Mouse (Mus musculus) retina, adult 2 months (tissue): Measurements from ENCODE around the gene Iqgap2.

Experiments used
- DNase-seq: peaks from one replicate; pipeline ENCODE4 v3.0.0-alpha.2; 2012; ENCODE audit warnings: low read depth, low spot score

Iqgap2 gene

GRCm38 (mm10) chr13:95653696-95654095 lies 238.0 kb downstream of the Iqgap2 start:
- no peak for DNase-seq

- DNase-seq, result no peak
Measured at GRCm38 (mm10) chr13:95651870-95652668, 239.7 kb downstream of the Iqgap2 start.

DNA sequence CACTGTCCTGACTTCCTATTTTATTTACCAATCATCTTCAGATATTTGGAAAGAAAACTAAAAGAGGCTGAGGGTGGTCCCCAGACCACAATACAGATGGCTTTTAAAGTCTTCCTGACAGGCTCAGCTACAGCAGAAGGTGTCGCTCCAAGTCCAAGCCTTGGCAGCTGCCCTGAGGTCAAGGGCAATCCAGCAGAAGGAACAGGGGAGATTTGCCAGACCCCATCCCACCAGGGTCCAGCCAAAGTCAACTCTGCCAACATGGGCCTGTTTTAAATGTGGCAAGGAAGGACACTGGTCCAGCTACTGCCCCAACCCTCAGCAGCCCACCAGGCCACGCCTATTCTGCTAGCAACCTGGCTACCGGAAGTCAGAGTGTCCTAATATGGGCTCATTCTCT lies 241.8 kb downstream of the Iqgap2 start:
- DNase-seq, result no peak

DNA sequence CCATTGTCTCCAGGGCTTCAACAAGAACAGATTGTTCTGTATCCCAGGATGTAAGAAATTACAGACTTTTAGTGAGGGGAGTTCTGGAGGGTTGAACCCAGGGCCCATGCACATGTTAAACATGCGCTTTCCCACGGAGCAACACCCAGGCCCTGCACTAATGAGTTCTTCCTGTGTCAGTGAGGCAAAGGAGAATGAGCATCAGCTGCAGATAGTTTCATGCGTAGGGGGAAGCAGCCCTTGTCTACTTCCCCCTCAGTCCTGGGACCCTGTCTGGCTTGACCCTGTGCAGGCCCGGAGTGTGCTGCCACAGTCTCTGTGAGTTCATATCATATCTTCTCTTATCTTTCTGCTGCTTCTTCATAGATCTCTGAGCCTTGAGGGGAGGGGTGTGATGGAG lies 244.5 kb downstream of the Iqgap2 start:
- no peak for DNase-seq

- no peak for DNase-seq
Measured at GRCm38 (mm10) chr13:95646687-95647111, 245.0 kb downstream of the Iqgap2 start.

GRCm38 (mm10) chr13:95643740-95644139 lies 248.0 kb downstream of the Iqgap2 start:
- no peak for DNase-seq

- no peak for DNase-seq
Measured at GRCm38 (mm10) chr13:95641061-95641986, 250.4 kb downstream of the Iqgap2 start.

DNA sequence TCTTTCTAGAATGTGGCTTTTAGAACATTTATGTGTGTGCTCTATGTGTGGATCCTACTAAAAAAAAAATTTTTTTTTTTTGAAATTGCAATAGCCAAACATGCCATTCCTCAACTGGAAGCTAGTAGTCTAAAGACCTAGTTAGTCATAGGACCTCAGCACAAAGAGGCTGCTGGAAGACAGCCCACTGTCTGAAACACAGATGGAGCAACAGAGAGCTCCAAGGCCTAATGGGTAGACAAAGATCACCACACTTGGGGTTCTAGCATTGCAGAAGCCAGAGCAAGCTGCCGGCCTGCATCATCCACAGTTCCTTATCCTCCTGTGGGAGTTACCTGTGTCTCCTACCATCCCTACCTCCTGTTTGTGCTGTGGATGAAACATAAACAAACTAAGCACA lies 251.3 kb downstream of the Iqgap2 start:
- DNase-seq, result no peak

DNA sequence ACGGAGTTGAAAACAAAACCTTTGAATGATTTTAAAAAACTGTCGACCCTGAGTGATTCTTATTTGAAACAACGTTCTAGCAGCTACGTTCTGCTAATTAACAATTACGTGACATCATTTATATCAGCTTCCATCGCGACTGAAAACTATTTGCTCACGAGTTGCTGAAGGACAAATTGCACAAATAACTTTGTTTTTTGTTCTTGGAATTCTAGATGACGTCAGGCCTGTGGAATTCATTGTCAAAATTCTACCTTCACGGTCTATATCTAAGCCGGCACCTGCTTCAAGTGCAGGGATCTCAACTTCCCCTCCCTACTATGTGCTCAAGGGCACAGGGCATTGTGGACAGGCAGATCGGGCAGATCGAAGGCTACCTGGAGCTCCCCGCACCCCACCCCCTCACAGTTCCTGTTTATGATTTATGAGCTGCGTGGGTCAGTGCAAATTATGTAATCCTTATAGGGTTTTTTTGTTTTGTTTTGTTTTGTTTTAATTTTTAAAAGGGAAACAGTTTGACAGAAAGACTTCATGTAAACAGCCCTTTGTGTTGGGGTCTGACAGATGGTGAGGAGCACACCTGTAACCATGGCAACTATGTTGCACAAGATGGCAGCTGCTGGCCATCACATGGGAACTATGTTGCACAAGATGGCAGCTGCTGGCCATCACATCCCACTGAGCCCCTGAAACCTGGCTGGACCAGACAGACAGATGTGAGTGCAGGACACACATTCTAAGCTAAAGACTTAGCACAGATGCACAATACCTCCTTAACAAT lies 252.2 kb downstream of the Iqgap2 start:
- DNase-seq, result no peak

GRCm38 (mm10) chr13:95638894-95639293 lies 252.8 kb downstream of the Iqgap2 start:
- no peak for DNase-seq

- DNase-seq, result no peak
Measured at GRCm38 (mm10) chr13:95637737-95638136, 254.0 kb downstream of the Iqgap2 start.

DNA sequence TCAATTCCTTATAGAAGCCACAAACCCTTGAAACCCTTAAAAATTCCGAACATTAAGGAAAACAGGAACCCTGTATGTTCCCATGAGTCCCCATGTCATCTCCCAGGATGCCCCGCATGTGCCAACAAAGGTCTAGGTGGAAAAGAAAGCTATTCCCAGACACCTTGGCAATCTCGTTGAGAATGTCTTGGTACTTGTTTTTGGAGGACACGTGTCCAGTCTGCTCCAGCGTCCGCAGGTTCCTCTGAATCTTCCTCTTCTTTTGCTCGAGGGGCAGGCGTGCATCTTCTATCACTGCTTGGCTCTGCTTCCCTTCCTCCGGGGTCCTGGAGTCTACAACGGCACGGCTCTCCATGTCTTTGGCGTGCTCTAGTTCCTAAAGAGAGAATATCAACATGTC lies 256.4 kb downstream of the Iqgap2 start:
- DNase-seq, result no peak

DNA sequence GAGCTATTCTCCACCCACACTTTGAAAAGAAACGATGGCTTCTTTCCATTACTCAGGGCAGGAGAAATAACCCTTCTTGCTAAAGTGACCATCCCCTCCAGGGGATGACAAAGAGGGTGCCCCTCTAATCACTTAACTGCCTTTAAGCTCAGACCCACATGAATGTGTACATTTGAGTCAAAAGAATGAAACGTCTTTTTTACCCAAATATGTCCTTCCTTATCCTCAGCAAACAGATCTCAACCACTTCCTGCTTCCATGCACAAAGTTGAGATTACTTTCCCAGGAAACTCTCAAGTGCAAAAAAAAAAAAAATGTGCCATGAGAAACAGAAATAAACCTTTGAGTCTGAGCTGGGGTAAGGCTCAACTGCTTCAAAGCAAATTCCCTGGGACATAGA lies 257.3 kb downstream of the Iqgap2 start:
- DNase-seq, result no peak

GRCm38 (mm10) chr13:95633384-95633783 lies 258.3 kb downstream of the Iqgap2 start:
- no peak for DNase-seq

- DNase-seq, result no peak
Measured at GRCm38 (mm10) chr13:95632144-95632543, 259.6 kb downstream of the Iqgap2 start.

- DNase-seq, result no peak
Measured at GRCm38 (mm10) chr13:95630747-95631146, 261.0 kb downstream of the Iqgap2 start.

DNA sequence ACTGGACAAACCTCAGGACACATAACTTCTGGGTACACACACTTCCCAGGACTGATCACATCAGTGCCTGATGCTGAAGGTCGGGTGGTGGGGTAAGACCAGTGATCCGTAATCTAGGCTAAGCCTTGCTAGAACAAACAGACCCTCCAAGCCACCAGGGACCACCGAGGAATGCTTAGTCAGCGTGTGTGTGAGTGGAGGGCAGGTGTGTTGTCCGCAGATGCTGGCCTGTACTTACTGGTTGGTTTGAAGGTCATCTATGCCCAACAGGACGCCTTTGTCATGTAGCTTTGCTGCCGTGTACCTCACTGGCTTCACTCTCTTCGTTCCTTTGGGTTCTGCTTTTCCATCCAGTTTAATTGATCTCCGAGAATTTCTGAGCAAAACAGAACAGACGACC lies 262.0 kb downstream of the Iqgap2 start:
- no peak for DNase-seq

DNA sequence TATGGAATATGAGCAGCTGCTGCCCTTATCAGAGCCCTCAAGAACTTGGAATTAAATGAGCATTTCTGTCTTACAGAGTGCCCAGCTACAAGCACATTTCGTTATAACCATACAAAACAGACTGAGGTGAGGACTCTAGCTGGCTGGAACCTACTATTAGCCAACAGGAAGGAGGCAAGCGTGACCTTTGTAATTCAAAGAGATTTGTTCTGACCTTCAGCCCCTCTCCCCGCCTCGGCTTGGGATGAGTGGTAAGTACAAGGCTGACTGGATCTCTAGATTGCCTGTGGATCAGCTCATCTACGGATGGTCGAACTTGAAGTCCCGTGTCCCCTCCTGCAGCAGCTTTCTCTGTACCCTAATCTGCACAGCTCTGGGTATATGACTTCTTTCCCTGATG lies 265.0 kb downstream of the Iqgap2 start:
- no peak for DNase-seq

GRCm38 (mm10) chr13:95623042-95623441 lies 268.7 kb downstream of the Iqgap2 start:
- DNase-seq, result no peak

DNA sequence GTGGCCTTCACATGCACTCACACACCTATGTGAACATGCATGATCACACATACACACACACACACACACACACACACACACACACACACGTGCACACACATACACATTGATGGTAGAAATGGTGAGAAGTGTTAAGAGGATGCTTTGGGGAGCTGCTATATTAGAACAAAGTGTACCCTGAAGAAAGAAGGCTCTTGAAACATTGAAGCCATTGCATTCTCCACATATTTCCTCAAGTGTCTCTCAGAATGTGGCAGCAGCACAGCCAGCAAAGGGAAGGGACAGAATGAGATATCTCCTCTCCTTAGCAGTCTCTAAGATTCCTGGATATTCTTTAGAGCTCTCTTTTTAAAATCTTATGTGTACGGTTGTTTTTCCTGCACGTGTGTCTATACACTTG lies 270.2 kb downstream of the Iqgap2 start:
- no peak for DNase-seq

GRCm38 (mm10) chr13:95618859-95619258 lies 272.9 kb downstream of the Iqgap2 start:
- no peak for DNase-seq

- no peak for DNase-seq
Measured at GRCm38 (mm10) chr13:95618309-95618712, 273.4 kb downstream of the Iqgap2 start, which contains the start of gene F2r. F2r (minus strand) TSS chr13:95618487.
